Mouse (Mus musculus) hindbrain, embryonic 16.5 days (tissue): ENCODE measurements around the gene Tet3. TPM values are rescaled to one million over a fixed set of nuclear protein-coding genes. Genes with fewer than 3 reads are reported as not detected.
A peak's percentile ranks its signal among the peaks of the same experiment; 100 is the strongest.

ENCODE experiments used
- ATAC-seq: fragments of 200-750 bp; cut with Nextera tagmentation; 2 replicates; pipeline ENCODE4 v1.8.0; 2017; ENCODE audit warnings: moderate TSS enrichment, moderate library complexity
- H3K27ac ChIP-seq: fragments of 300-500 bp; sonication (generic); 2 replicates; pipeline ENCODE4 v1.5.1; 2014; ENCODE audit warnings: low read depth, mild to moderate bottlenecking, control low read depth, low read length, moderate library complexity
- H3K27me3 ChIP-seq: fragments of 300-500 bp; sonication (generic); replicated peaks from 2 replicates; pipeline ENCODE4 v1.6.1; 2014; ENCODE audit warnings: low read length; ENCODE audit not compliant: control insufficient read depth, insufficient read depth
- H3K36me3 ChIP-seq: fragments of 300-500 bp; sonication (generic); 2 replicates; pipeline ENCODE4 v1.6.1; 2014; ENCODE audit warnings: mild to moderate bottlenecking, low read length, moderate library complexity, mixed read lengths; ENCODE audit not compliant: control insufficient read depth, insufficient read depth
- H3K4me1 ChIP-seq: fragments of 300-500 bp; sonication (generic); 2 replicates; pipeline ENCODE4 v1.6.1; 2014; ENCODE audit warnings: low read depth, low read length; ENCODE audit not compliant: control insufficient read depth, insufficient read depth
- H3K4me2 ChIP-seq: fragments of 300-500 bp; sonication (generic); 2 replicates; pipeline ENCODE4 v1.6.1; 2014; ENCODE audit warnings: mild to moderate bottlenecking, low read length, control low read depth, moderate library complexity
- H3K4me3 ChIP-seq: fragments of 300-500 bp; sonication (generic); 2 replicates; pipeline ENCODE4 v1.5.1; 2014; ENCODE audit warnings: mild to moderate bottlenecking, low read length, control low read depth, moderate library complexity
- H3K9ac ChIP-seq: fragments of 300-500 bp; sonication (generic); 2 replicates; pipeline ENCODE4 v1.6.1; 2014; ENCODE audit warnings: low read depth, mild to moderate bottlenecking, control low read depth, low read length, moderate library complexity
- H3K9me3 ChIP-seq: fragments of 300-500 bp; sonication (generic); 2 replicates; pipeline ENCODE4 v1.6.1; 2014; ENCODE audit warnings: mild to moderate bottlenecking, low read length, moderate library complexity; ENCODE audit not compliant: control insufficient read depth
- WGBS: fragments of 180-500 bp; shearing (Covaris S2); extraction: QIAGEN DNeasy Blood & Tissue Kit; methylation state at CpG from one replicate; pipeline ENCODE4 v1.1.7; 2014; 5-methylcytosine and 5-hydroxymethylcytosine counted together
- polyA plus RNA-seq: library from polyadenylated mRNA; unstranded; fragments of >200 nt; fragmentation: Nextera tagmentation; extraction: Ambion mirVana; gene quantifications from 2 replicates; pipeline ENCODE4 v1.2.1, GENCODE M21; 2015

The Tet3 gene
- polyA plus RNA-seq, 1 experiment from 2014 or later = 51.4 TPM

GRCm38 (mm10) chr6:83404571-83404970, 54.3 kb downstream of the Tet3 start:
- no peak for ATAC-seq

GRCm38 (mm10) chr6:83403481-83403880, 55.4 kb downstream of the Tet3 start:
- no peak for ATAC-seq
- WGBS = 90% methylated on average over 8 of the region's 8 CpGs
- Histone ChIP-seq H3K36me3 (peaks cover 30% of the 10 kb centered on the region), H3K27me3 (no peaks in the 10 kb centered on the region), H3K27ac (no peak overlapping the region), H3K4me2 (no peak overlapping the region), H3K4me1 (no peaks in the 10 kb centered on the region; the same call in 1 of the 2 replicates), H3K9me3 (no peaks in the 10 kb centered on the region), H3K4me3 (no peak overlapping the region), H3K9ac (no peak overlapping the region)

More at GRCm38 (mm10) chr6:83404571-83404970, 54.3 kb downstream of the Tet3 start:
- Histone ChIP-seq H3K4me3 (no peak overlapping the region), H3K36me3 (peaks cover 30% of the 10 kb centered on the region), H3K27me3 (no peaks in the 10 kb centered on the region), H3K27ac (no peak overlapping the region), H3K9ac (no peak overlapping the region), H3K4me2 (no peak overlapping the region), H3K4me1 (no peaks in the 10 kb centered on the region), H3K9me3 (no peaks in the 10 kb centered on the region)
- WGBS = 96% methylated on average over 13 of the region's 13 CpGs

GRCm38 (mm10) chr6:83399790-83400189, 59.1 kb downstream of the Tet3 start:
- Histone ChIP-seq H3K27me3 (no peaks in the 10 kb centered on the region), H3K4me2 (no peak overlapping the region), H3K9me3 (no peaks in the 10 kb centered on the region), H3K4me3 (no peak overlapping the region), H3K4me1 (no peaks in the 10 kb centered on the region; the same call in 1 of the 2 replicates), H3K27ac (0 out of 2 replicates have a peak overlapping the region, but pooled peaks have one; percentile 1), H3K36me3 (peaks cover 38% of the 10 kb centered on the region), H3K9ac (no peak overlapping the region)
- ATAC-seq = no peak
- 85% methylated on average over 3 of the region's 3 CpGs for WGBS

- no peak overlapping the region for H3K4me3 ChIP-seq
- H3K4me2 ChIP-seq = no peak overlapping the region
- WGBS = 86% methylated on average over 8 of the region's 8 CpGs
- H3K9ac ChIP-seq = no peak overlapping the region
- H3K27ac ChIP-seq = no peak overlapping the region
- peaks cover 20% of the 10 kb centered on the region for H3K36me3 ChIP-seq
- no peaks in the 10 kb centered on the region for H3K27me3 ChIP-seq
- ATAC-seq = no peak
- no peaks in the 10 kb centered on the region for H3K9me3 ChIP-seq
- no peaks in the 10 kb centered on the region; the same call in 1 of the 2 replicates for H3K4me1 ChIP-seq
These were observed 61.2 kb downstream of the Tet3 start for GRCm38 (mm10) chr6:83397728-83398127.

GRCm38 (mm10) chr6:83396711-83397110, 62.2 kb downstream of the Tet3 start:
- 76% methylated on average over 2 of the region's 2 CpGs for WGBS
- H3K9ac ChIP-seq = no peak overlapping the region
- no peak overlapping the region for H3K4me2 ChIP-seq
- peaks cover 11% of the 10 kb centered on the region for H3K36me3 ChIP-seq
- no peak for ATAC-seq
- no peaks in the 10 kb centered on the region for H3K27me3 ChIP-seq
- H3K9me3 ChIP-seq = no peaks in the 10 kb centered on the region
- H3K27ac ChIP-seq = no peak overlapping the region
- no peaks in the 10 kb centered on the region; the same call in 1 of the 2 replicates for H3K4me1 ChIP-seq
- no peak overlapping the region for H3K4me3 ChIP-seq

GRCm38 (mm10) chr6:83395544-83396229, 63.2 kb downstream of the Tet3 start:
- ATAC-seq = no peak

GRCm38 (mm10) chr6:83394122-83394521, 64.8 kb downstream of the Tet3 start:
- H3K36me3 ChIP-seq = peaks cover 8% of the 10 kb centered on the region
- no peaks in the 10 kb centered on the region for H3K9me3 ChIP-seq
- 99% methylated on average over 4 of the region's 4 CpGs for WGBS
- H3K4me1 ChIP-seq = no peaks in the 10 kb centered on the region; the same call in 1 of the 2 replicates
- ATAC-seq = no peak
- H3K27me3 ChIP-seq = no peaks in the 10 kb centered on the region
- no peak overlapping the region for H3K4me2 ChIP-seq
- no peak overlapping the region for H3K27ac ChIP-seq
- no peak overlapping the region for H3K9ac ChIP-seq
- H3K4me3 ChIP-seq = no peak overlapping the region

More at GRCm38 (mm10) chr6:83395544-83396229, 63.2 kb downstream of the Tet3 start:
- Histone ChIP-seq H3K9me3 (no peaks in the 10 kb centered on the region), H3K36me3 (peaks cover 8% of the 10 kb centered on the region), H3K4me1 (no peaks in the 10 kb centered on the region; the same call in 1 of the 2 replicates), H3K4me3 (no peak overlapping the region), H3K27me3 (no peaks in the 10 kb centered on the region), H3K27ac (no peak overlapping the region), H3K9ac (no peak overlapping the region), H3K4me2 (no peak overlapping the region)
- 96% methylated on average over 15 of the region's 15 CpGs for WGBS

- WGBS = 80% methylated on average over 8 of the region's 8 CpGs
- H3K4me3 ChIP-seq = no peak overlapping the region
- no peak overlapping the region for H3K4me2 ChIP-seq
- no peak overlapping the region for H3K27ac ChIP-seq
- H3K36me3 ChIP-seq = peaks cover 6% of the 10 kb centered on the region
- no peak overlapping the region for H3K9ac ChIP-seq
- H3K27me3 ChIP-seq = no peaks in the 10 kb centered on the region
- no peaks in the 10 kb centered on the region for H3K9me3 ChIP-seq
- ATAC-seq = 0 out of 2 replicates have a peak, but pooled peaks have one; percentile 19
- no peaks in the 10 kb centered on the region for H3K4me1 ChIP-seq
These were observed 66.6 kb downstream of the Tet3 start for GRCm38 (mm10) chr6:83392166-83392780.

- Histone ChIP-seq H3K9ac (no peak overlapping the region), H3K27ac (no peak overlapping the region), H3K4me3 (no peak overlapping the region), H3K36me3 (peaks cover 17% of the 10 kb centered on the region), H3K27me3 (no peaks in the 10 kb centered on the region), H3K4me1 (no peaks in the 10 kb centered on the region), H3K4me2 (no peak overlapping the region), H3K9me3 (no peaks in the 10 kb centered on the region)
- 94% methylated on average over 9 of the region's 9 CpGs for WGBS
- ATAC-seq = no peak
These were observed 73.3 kb downstream of the Tet3 start for GRCm38 (mm10) chr6:83385569-83386090.
